14 mouse cellular contexts compared by ENCODE assay signal in genomic region chr2:166100309-166101262, GRCm38 (mm10). TPM values are rescaled to one million over a fixed set of nuclear protein-coding genes. Genes with fewer than 3 reads are reported as not detected.
DNase-seq lines count a peak whose midpoint lies in the region; ATAC-seq and TF ChIP-seq lines count a peak whose summit lies in the region.
"Had no signal": no experiment of that assay in that cellular context is flagged by ENCODE, and none has a peak within 500 bp of the region (broad histone marks: within the 10 kb centered on the region; RNA-seq: fewer than 3 reads in every experiment).

No protein-coding gene starts in this region.

- WGBS in intestine, embryonic 16.5 days, result 80% methylated on average over 21 of the region's 21 CpGs
- WGBS in intestine, embryonic 15.5 days, result 85% methylated on average over 21 of the region's 21 CpGs
- WGBS in midbrain, embryonic 15.5 days, result 67% methylated on average over 21 of the region's 21 CpGs
- WGBS in midbrain, embryonic 16.5 days, result 71% methylated on average over 21 of the region's 21 CpGs
- WGBS in intestine, postnatal 0 days, result 82% methylated on average over 21 of the region's 21 CpGs

- no peaks in the 10 kb centered on the region for H3K27me3 ChIP-seq in intestine, embryonic 16.5 days (replicated peaks; ENCODE audit: control insufficient read depth, insufficient read depth, low read length)
- no peaks in the 10 kb centered on the region for H3K27me3 ChIP-seq in intestine, embryonic 15.5 days (replicated peaks)
- no peaks in the 10 kb centered on the region for H3K27me3 ChIP-seq in midbrain, embryonic 15.5 days (replicated peaks)
- H3K27me3 ChIP-seq in midbrain, embryonic 16.5 days (ENCODE audit: control insufficient read depth, insufficient read depth, low read depth, low read length), result no peaks in the 10 kb centered on the region
- no peaks in the 10 kb centered on the region for H3K27me3 ChIP-seq in intestine, postnatal 0 days (replicated peaks; ENCODE audit: control insufficient read depth, insufficient read depth, low read length)
- H3K27me3 ChIP-seq: liver, embryonic 15.5 days had no signal

- no peaks in the 10 kb centered on the region for H3K36me3 ChIP-seq in intestine, embryonic 16.5 days (ENCODE audit: control insufficient read depth, insufficient read depth, low read length)
- no peaks in the 10 kb centered on the region for H3K36me3 ChIP-seq in intestine, embryonic 15.5 days
- H3K36me3 ChIP-seq in midbrain, embryonic 15.5 days (replicated peaks), result no peaks in the 10 kb centered on the region
- no peaks in the 10 kb centered on the region for H3K36me3 ChIP-seq in midbrain, embryonic 16.5 days (ENCODE audit: control insufficient read depth, insufficient read depth, low read length)
- H3K36me3 ChIP-seq in intestine, postnatal 0 days (ENCODE audit: control insufficient read depth, insufficient read depth), result no peaks in the 10 kb centered on the region; the same call in 1 of the 2 replicates
- H3K36me3 ChIP-seq: liver, embryonic 15.5 days had no signal

- peak; percentile 35 for DNase-seq in telencephalon, adult 2 months (ENCODE audit: low read depth, low spot score)
- DNase-seq in gastrocnemius, adult 8-10 months (ENCODE audit: low spot score in 2 of 2), result no peak
- DNase-seq: adrenal gland, postnatal 36 days; cerebellum, postnatal 36 days; kidney, adult 18-20 months had no signal

- no peaks in the 10 kb centered on the region for H3K9me3 ChIP-seq in intestine, embryonic 16.5 days (ENCODE audit: control insufficient read depth, low read length)
- H3K9me3 ChIP-seq in intestine, embryonic 15.5 days, result no peaks in the 10 kb centered on the region
- H3K9me3 ChIP-seq in midbrain, embryonic 15.5 days, result no peaks in the 10 kb centered on the region
- no peaks in the 10 kb centered on the region for H3K9me3 ChIP-seq in midbrain, embryonic 16.5 days (replicated peaks; ENCODE audit: control insufficient read depth, low read length, poor library complexity, severe bottlenecking)
- H3K9me3 ChIP-seq in intestine, postnatal 0 days (ENCODE audit: control insufficient read depth), result no peaks in the 10 kb centered on the region
- H3K9me3 ChIP-seq: liver, embryonic 15.5 days had no signal

- no peak overlapping the region for H3K27ac ChIP-seq in intestine, embryonic 16.5 days (ENCODE audit: low read length)
- no peak overlapping the region for H3K27ac ChIP-seq in intestine, embryonic 15.5 days
- peak overlapping the region; percentile 36; the same call in 1 of the 2 replicates for H3K27ac ChIP-seq in midbrain, embryonic 15.5 days
- H3K27ac ChIP-seq in midbrain, embryonic 16.5 days (ENCODE audit: low read length), result no peak overlapping the region
- H3K27ac ChIP-seq in intestine, postnatal 0 days (ENCODE audit: low read depth, low read length), result no peak overlapping the region
- H3K27ac ChIP-seq: liver, embryonic 15.5 days had no signal

- 0 out of 2 replicates have a peak, but pooled peaks cover 3% of the 10 kb centered on the region for H3K4me1 ChIP-seq in intestine, embryonic 16.5 days (ENCODE audit: control insufficient read depth, insufficient read depth, low read length)
- H3K4me1 ChIP-seq in intestine, embryonic 15.5 days (replicated peaks), result no peaks in the 10 kb centered on the region
- peaks cover 29% of the 10 kb centered on the region for H3K4me1 ChIP-seq in midbrain, embryonic 15.5 days
- H3K4me1 ChIP-seq in midbrain, embryonic 16.5 days (ENCODE audit: control insufficient read depth, insufficient read depth, low read length), result peaks cover 9% of the 10 kb centered on the region
- no peaks in the 10 kb centered on the region for H3K4me1 ChIP-seq in intestine, postnatal 0 days (replicated peaks; ENCODE audit: control insufficient read depth, insufficient read depth, low read length)

- H3K9ac ChIP-seq in intestine, embryonic 16.5 days (ENCODE audit: low read depth, low read length), result no peak overlapping the region
- H3K9ac ChIP-seq in intestine, embryonic 15.5 days, result no peak overlapping the region
- H3K9ac ChIP-seq in midbrain, embryonic 15.5 days, result no peak overlapping the region
- no peak overlapping the region for H3K9ac ChIP-seq in midbrain, embryonic 16.5 days (ENCODE audit: low read depth, low read length)
- H3K9ac ChIP-seq in intestine, postnatal 0 days (ENCODE audit: low read depth, low read length), result no peak overlapping the region
- H3K9ac ChIP-seq: liver, embryonic 15.5 days had no signal

- TF ChIP-seq CTCF in intestine, postnatal 0 days (IDR thresholded peaks at IDR 0.05; ENCODE audit: low read depth), result no peak

- H3K4me2 ChIP-seq in intestine, embryonic 16.5 days (ENCODE audit: low read depth, low read length), result no peak overlapping the region
- H3K4me2 ChIP-seq in intestine, embryonic 15.5 days (replicated peaks), result no peak overlapping the region
- no peak overlapping the region for H3K4me2 ChIP-seq in midbrain, embryonic 15.5 days
- no peak overlapping the region for H3K4me2 ChIP-seq in midbrain, embryonic 16.5 days (ENCODE audit: low read length)
- H3K4me2 ChIP-seq in intestine, postnatal 0 days (replicated peaks; ENCODE audit: low read depth), result no peak overlapping the region
- H3K4me2 ChIP-seq: liver, embryonic 15.5 days had no signal

- peak; percentile 45; the same call in 1 of the 2 replicates for ATAC-seq in intestine, embryonic 16.5 days
- ATAC-seq in intestine, embryonic 15.5 days, result no peak
- no peak for ATAC-seq in midbrain, embryonic 15.5 days (replicated peaks)
- no peak for ATAC-seq in midbrain, embryonic 16.5 days
- ATAC-seq in intestine, postnatal 0 days, result peak; percentile 59

- H3K4me3 ChIP-seq in intestine, embryonic 16.5 days (ENCODE audit: low read length), result no peak overlapping the region
- no peak overlapping the region for H3K4me3 ChIP-seq in intestine, embryonic 15.5 days (replicated peaks)
- no peak overlapping the region for H3K4me3 ChIP-seq in midbrain, embryonic 15.5 days
- no peak overlapping the region for H3K4me3 ChIP-seq in midbrain, embryonic 16.5 days (ENCODE audit: low read depth, low read length)
- no peak overlapping the region for H3K4me3 ChIP-seq in intestine, postnatal 0 days (ENCODE audit: low read depth, low read length)
- H3K4me3 ChIP-seq: erythroblast, embryonic 14.5 days; liver, embryonic 15.5 days; myocyte had no signal

RNA-seq across cellular contexts. Expression of gene Sulf2, which starts 54.9 kb away (rescaled TPM):
- 68.4 and 76.3 TPM in 2 replicates for polyA plus RNA-seq in intestine, embryonic 16.5 days (2015; fragmentation: Nextera tagmentation; extraction: Ambion mirVana)
- 100 and 106 TPM in 2 replicates for polyA plus RNA-seq in intestine, embryonic 15.5 days (2015; fragmentation: Nextera tagmentation; extraction: Ambion mirVana)
- 106 and 108 TPM in 2 replicates for polyA plus RNA-seq in midbrain, embryonic 15.5 days (2015; fragmentation: Nextera tagmentation; extraction: Ambion mirVana)
- 88.1 and 94.5 TPM in 2 replicates for polyA plus RNA-seq in midbrain, embryonic 16.5 days (2015; fragmentation: Nextera tagmentation; extraction: Ambion mirVana)
- polyA plus RNA-seq in intestine, postnatal 0 days (2015; fragmentation: Nextera tagmentation; extraction: Ambion mirVana), result 66.0 and 66.4 TPM in 2 replicates
- 1 to 10 TPM; 6.0 to 9.9 (median 7.1) TPM for total RNA-seq in gastrocnemius, adult 8-10 months (2022)
- total RNA-seq: MEL had no signal

Comparison
In these comparisons a context has a peak if more than half of its experiments do, and no peak if none do; other contexts are left out.
1. ATAC-seq: peak in intestine, embryonic 16.5 days (single experiment) and intestine, postnatal 0 days (single experiment); none in intestine, embryonic 15.5 days (single experiment), midbrain, embryonic 15.5 days (single experiment) and midbrain, embryonic 16.5 days (single experiment).